Mouse (Mus musculus) liver, embryonic 12.5 days (tissue): ENCODE measurements around the gene Tango2. TPM values are rescaled to one million over a fixed set of nuclear protein-coding genes. Genes with fewer than 3 reads are reported as not detected.

Experiments used
- ATAC-seq: fragments of 200-750 bp; cut with Nextera tagmentation; 2 replicates; pipeline ENCODE4 v1.8.0; 2017; ENCODE audit warnings: moderate number of reproducible peaks, mild to moderate bottlenecking, moderate library complexity
- H3K27ac ChIP-seq: fragments of 300-500 bp; sonication (generic); 2 replicates; pipeline ENCODE4 v1.5.1; 2016; ENCODE audit warnings: mild to moderate bottlenecking
- H3K27me3 ChIP-seq: fragments of 300-500 bp; sonication (generic); replicated peaks from 2 replicates; pipeline ENCODE4 v1.6.1; 2016; ENCODE audit warnings: mild to moderate bottlenecking, moderate library complexity
- H3K36me3 ChIP-seq: fragments of 300-500 bp; sonication (generic); 2 replicates; pipeline ENCODE4 v1.6.1; 2016; ENCODE audit warnings: mild to moderate bottlenecking, moderate library complexity
- H3K4me1 ChIP-seq: fragments of 300-500 bp; sonication (generic); 2 replicates; pipeline ENCODE4 v1.6.1; 2016
- H3K4me2 ChIP-seq: fragments of 300-500 bp; sonication (generic); 2 replicates; pipeline ENCODE4 v1.6.1; 2016; ENCODE audit warnings: mild to moderate bottlenecking, moderate library complexity
- H3K4me3 ChIP-seq: fragments of 300-500 bp; sonication (generic); 2 replicates; pipeline ENCODE4 v1.5.1; 2016; ENCODE audit warnings: mild to moderate bottlenecking, moderate library complexity
- H3K9ac ChIP-seq: fragments of 300-500 bp; sonication (generic); 2 replicates; pipeline ENCODE4 v1.6.1; 2016; ENCODE audit warnings: mild to moderate bottlenecking, moderate library complexity
- H3K9me3 ChIP-seq: fragments of 300-500 bp; sonication (generic); replicated peaks from 2 replicates; pipeline ENCODE4 v1.6.1; 2016; ENCODE audit warnings: mild to moderate bottlenecking, moderate library complexity
- WGBS: fragments of 180-500 bp; shearing (Covaris S2); methylation state at CpG from one replicate; pipeline ENCODE4 v1.1.7; 2016; ENCODE audit not compliant: insufficient replicate concordance; 5-methylcytosine and 5-hydroxymethylcytosine counted together
- polyA plus RNA-seq: library from polyadenylated mRNA; unstranded; fragments of >200 nt; fragmentation: Nextera tagmentation; extraction: Ambion mirVana; gene quantifications from 2 replicates; pipeline ENCODE4 v1.2.1, GENCODE M21; 2016

Gene Tango2
- polyA plus RNA-seq, 1 experiment from 2014 or later = 79.3 TPM

DNA sequence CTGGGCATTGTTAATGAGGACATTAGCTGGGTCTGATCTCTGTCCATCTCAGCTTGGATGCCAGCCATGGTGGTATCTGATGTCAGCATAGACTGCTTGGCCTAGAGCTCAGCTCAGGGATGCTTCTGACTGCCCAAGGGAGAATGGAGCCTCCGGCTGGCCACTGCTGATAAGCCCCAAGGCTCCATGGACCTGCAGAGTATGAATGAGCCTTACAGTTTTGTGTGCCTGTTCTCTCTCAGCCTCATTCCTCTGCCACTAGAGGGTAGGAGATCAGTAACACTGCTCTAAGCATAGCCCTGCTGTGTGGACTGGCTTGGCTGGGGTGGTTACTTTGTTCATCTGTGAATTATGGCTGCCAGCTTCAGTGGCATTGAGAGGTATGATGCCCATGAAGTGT, 5.2 kb upstream of the Tango2 start:
- H3K36me3 ChIP-seq = no peaks in the 10 kb centered on the region
- peaks cover 53% of the 10 kb centered on the region for H3K4me1 ChIP-seq
- peak overlapping the region; percentile 36 for H3K9ac ChIP-seq
- H3K27ac ChIP-seq = peak overlapping the region; percentile 61
- no peak overlapping the region for H3K4me3 ChIP-seq
- ATAC-seq = peak; percentile 96
- peaks cover 36% of the 10 kb centered on the region for H3K27me3 ChIP-seq
- H3K4me2 ChIP-seq = peak overlapping the region; percentile 34
- WGBS = 20% methylated on average over 1 of the region's 1 CpGs
- H3K9me3 ChIP-seq = no peaks in the 10 kb centered on the region

GRCm38 (mm10) chr16:18351313-18352055, 3.6 kb upstream of the Tango2 start:
- H3K4me2 ChIP-seq = no peak overlapping the region
- H3K4me3 ChIP-seq = no peak overlapping the region
- no peak overlapping the region for H3K27ac ChIP-seq
- peaks cover 52% of the 10 kb centered on the region for H3K27me3 ChIP-seq
- no peaks in the 10 kb centered on the region for H3K9me3 ChIP-seq
- 42% methylated on average over 5 of the region's 5 CpGs for WGBS
- ATAC-seq = no peak
- H3K4me1 ChIP-seq = peaks cover 54% of the 10 kb centered on the region
- H3K9ac ChIP-seq = no peak overlapping the region
- no peaks in the 10 kb centered on the region for H3K36me3 ChIP-seq

DNA sequence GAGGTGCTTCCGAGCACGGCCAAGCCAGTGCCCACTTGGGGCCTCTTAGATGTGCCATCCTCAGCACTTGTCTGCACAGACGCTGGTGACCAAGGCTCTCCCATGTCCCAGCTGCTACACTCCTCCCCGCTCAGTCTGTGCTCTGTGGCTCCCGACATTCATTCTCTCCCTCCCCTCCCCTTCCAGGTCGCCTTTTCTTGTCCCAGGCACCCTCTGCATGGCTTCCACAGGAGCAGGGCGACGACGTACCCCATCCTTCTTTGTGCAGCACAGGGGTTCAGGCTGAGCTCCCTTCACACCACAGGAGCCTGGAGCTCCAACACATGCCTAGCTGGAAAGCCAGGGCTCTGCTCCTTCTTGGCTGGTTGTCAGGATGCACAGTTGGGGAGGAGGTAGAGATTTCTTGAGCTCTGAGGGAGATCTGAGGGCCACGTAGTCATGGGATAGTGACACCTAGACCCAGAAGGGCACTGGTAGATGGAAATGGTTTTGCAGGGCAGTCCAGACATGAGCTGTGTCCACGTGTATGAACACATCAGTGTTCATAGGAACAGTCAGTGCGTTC, 1.9 kb upstream of the Tango2 start:
- 55% methylated on average over 12 of the region's 12 CpGs for WGBS
- Histone ChIP-seq H3K4me2 (no peak overlapping the region), H3K9ac (no peak overlapping the region), H3K4me3 (no peak overlapping the region), H3K27ac (no peak overlapping the region), H3K4me1 (peaks cover 60% of the 10 kb centered on the region), H3K27me3 (peaks cover 64% of the 10 kb centered on the region), H3K36me3 (no peaks in the 10 kb centered on the region), H3K9me3 (no peaks in the 10 kb centered on the region)
- ATAC-seq = no peak

DNA sequence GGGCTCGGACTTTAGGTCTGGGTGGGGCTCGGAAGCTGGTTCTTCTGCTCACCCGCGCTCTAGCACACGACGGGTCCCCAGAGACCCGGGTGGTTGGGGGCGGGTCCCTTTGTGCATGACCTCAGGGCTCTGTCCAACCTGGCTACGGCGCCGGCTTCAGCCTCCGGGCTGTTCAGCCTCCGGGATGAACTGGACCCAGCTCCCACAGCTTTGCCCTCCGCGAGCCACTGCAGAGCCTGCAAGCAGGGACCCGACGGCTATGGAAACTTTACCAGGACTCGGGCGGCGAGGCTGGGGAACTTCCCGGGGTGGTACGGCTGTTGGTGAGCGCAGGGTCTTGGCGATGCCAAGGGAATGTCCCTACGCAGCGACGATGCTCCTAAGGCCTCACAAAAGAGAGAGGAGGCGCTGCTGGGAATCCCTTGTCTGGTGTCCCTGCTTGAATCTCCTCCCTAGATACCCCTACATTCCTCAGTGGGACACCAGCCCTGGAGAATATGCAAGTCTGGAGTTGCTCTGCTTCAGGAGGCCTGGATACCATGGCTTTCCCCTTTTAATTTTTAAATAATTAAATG, 785 bp upstream of the Tango2 start:
- WGBS = 3% methylated on average over 28 of the region's 28 CpGs
- Histone ChIP-seq H3K27ac (no peak overlapping the region), H3K4me3 (peak overlapping the region; percentile 51), H3K4me2 (peak overlapping the region; percentile 72), H3K9ac (peak overlapping the region; percentile 35; the same call in 1 of the 2 replicates), H3K9me3 (no peaks in the 10 kb centered on the region), H3K36me3 (no peaks in the 10 kb centered on the region), H3K27me3 (peaks cover 64% of the 10 kb centered on the region), H3K4me1 (peaks cover 64% of the 10 kb centered on the region)
- no peak for ATAC-seq

GRCm38 (mm10) chr16:18345243-18345642, 2.7 kb downstream of the Tango2 start:
- peaks cover 69% of the 10 kb centered on the region for H3K4me1 ChIP-seq
- H3K27me3 ChIP-seq = peaks cover 49% of the 10 kb centered on the region
- 0 out of 2 replicates have a peak, but pooled peaks have one; percentile 4 for ATAC-seq
- H3K9me3 ChIP-seq = no peaks in the 10 kb centered on the region
- H3K4me3 ChIP-seq = no peak overlapping the region
- no peak overlapping the region for H3K9ac ChIP-seq
- H3K4me2 ChIP-seq = no peak overlapping the region
- H3K36me3 ChIP-seq = peaks cover 2% of the 10 kb centered on the region; the same call in 1 of the 2 replicates
- no peak overlapping the region for H3K27ac ChIP-seq
- WGBS = 6% methylated on average over 3 of the region's 3 CpGs

DNA sequence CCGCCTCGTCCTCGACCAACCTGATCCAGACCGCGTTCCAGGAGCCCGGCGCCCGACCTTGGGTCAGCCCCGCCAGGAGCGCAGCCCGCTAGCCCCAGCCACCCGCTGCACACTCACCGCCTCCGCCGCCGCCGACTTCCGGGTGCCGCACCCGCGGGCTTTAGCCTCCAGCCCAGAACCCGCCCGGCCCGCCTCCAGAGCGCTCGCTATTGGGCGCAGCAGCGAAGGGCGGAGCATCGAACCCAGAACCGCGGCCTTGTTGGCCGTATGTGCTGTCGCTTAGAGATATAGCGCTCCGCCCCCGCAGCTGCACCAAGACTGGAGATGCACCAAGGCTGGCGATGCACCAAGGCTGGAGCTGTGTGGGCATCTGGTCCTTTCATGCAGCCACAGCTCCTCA, 4.1 kb downstream of the Tango2 start:
- Histone ChIP-seq H3K9me3 (no peaks in the 10 kb centered on the region), H3K9ac (peak overlapping the region; percentile 82), H3K4me1 (peaks cover 74% of the 10 kb centered on the region), H3K4me2 (peak overlapping the region; percentile 81), H3K27ac (peak overlapping the region; percentile 86), H3K27me3 (peaks cover 34% of the 10 kb centered on the region), H3K4me3 (peak overlapping the region; percentile 74), H3K36me3 (peaks cover 16% of the 10 kb centered on the region)
- under 1% methylated on average over 38 of the region's 38 CpGs for WGBS
- peak; percentile 92 for ATAC-seq

- Histone ChIP-seq H3K9me3 (no peaks in the 10 kb centered on the region), H3K27me3 (peaks cover 26% of the 10 kb centered on the region), H3K27ac (peak overlapping the region; percentile 86), H3K36me3 (peaks cover 25% of the 10 kb centered on the region), H3K4me3 (peak overlapping the region; percentile 74), H3K4me2 (peak overlapping the region; percentile 81), H3K4me1 (peaks cover 65% of the 10 kb centered on the region), H3K9ac (peak overlapping the region; percentile 82)
- WGBS = 12% methylated on average over 9 of the region's 9 CpGs
- ATAC-seq = peak; percentile 16
These were observed 5.0 kb downstream of the Tango2 start for GRCm38 (mm10) chr16:18342650-18343570.

GRCm38 (mm10) chr16:18342076-18342475, 5.8 kb downstream of the Tango2 start:
- WGBS = 32% methylated on average over 2 of the region's 2 CpGs
- Histone ChIP-seq H3K4me2 (peak overlapping the region; percentile 81), H3K9me3 (no peaks in the 10 kb centered on the region), H3K36me3 (peaks cover 33% of the 10 kb centered on the region), H3K4me1 (peaks cover 63% of the 10 kb centered on the region), H3K27ac (peak overlapping the region; percentile 86), H3K9ac (peak overlapping the region; percentile 82), H3K4me3 (peak overlapping the region; percentile 74), H3K27me3 (peaks cover 17% of the 10 kb centered on the region)
- peak; percentile 30 for ATAC-seq

DNA sequence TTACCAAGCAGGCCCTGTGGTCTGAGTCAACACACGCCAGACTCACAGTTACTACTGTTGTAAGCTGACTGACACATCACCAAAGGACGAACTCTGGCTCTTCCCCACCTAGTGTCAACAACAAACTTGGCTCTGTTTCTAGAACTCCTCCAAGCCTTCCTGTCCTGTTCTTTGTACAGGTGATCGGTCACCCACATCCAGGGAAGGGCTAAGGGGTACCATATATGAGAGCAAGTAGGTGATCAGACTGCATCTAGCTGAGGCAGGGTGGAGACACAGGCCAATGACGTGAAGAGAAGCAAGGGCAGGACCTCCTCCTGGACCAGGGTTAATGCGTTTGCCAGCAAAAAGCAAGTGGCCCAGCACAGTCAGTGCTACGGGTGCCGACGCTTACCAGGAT, 6.3 kb downstream of the Tango2 start:
- peak overlapping the region; percentile 74 for H3K4me3 ChIP-seq

GRCm38 (mm10) chr16:18339866-18340265, 8.0 kb downstream of the Tango2 start:
- H3K4me3 ChIP-seq = no peak overlapping the region
- no peak overlapping the region for H3K9ac ChIP-seq
- peaks cover 55% of the 10 kb centered on the region for H3K36me3 ChIP-seq
- H3K9me3 ChIP-seq = no peaks in the 10 kb centered on the region
- no peak overlapping the region for H3K4me2 ChIP-seq
- peak overlapping the region; percentile 33; the same call in 1 of the 2 replicates for H3K27ac ChIP-seq
- ATAC-seq = no peak
- H3K27me3 ChIP-seq = no peaks in the 10 kb centered on the region
- peaks cover 54% of the 10 kb centered on the region for H3K4me1 ChIP-seq
- 57% methylated on average over 1 of the region's 1 CpGs for WGBS

More for the DNA sequence above, 6.3 kb downstream of the Tango2 start:
- peaks cover 63% of the 10 kb centered on the region for H3K4me1 ChIP-seq
- H3K36me3 ChIP-seq = peaks cover 38% of the 10 kb centered on the region
- ATAC-seq = peak; percentile 33
- peak overlapping the region; percentile 86 for H3K27ac ChIP-seq
- peaks cover 13% of the 10 kb centered on the region for H3K27me3 ChIP-seq
- peak overlapping the region; percentile 82 for H3K9ac ChIP-seq
- H3K9me3 ChIP-seq = no peaks in the 10 kb centered on the region
- H3K4me2 ChIP-seq = peak overlapping the region; percentile 81
- WGBS = 46% methylated on average over 8 of the region's 8 CpGs

- ATAC-seq = no peak
- no peak overlapping the region for H3K9ac ChIP-seq
- H3K36me3 ChIP-seq = peaks cover 79% of the 10 kb centered on the region
- peaks cover 39% of the 10 kb centered on the region for H3K4me1 ChIP-seq
- H3K4me2 ChIP-seq = no peak overlapping the region
- WGBS = 82% methylated on average over 4 of the region's 4 CpGs
- H3K27me3 ChIP-seq = no peaks in the 10 kb centered on the region
- no peaks in the 10 kb centered on the region for H3K9me3 ChIP-seq
- H3K4me3 ChIP-seq = no peak overlapping the region
- no peak overlapping the region for H3K27ac ChIP-seq
These were observed 10.6 kb downstream of the Tango2 start for GRCm38 (mm10) chr16:18337261-18337660.
